Mouse (Mus musculus) cortical plate, adult 2 months (tissue): ENCODE measurements around the gene Trim16.

ENCODE experiments used
- CTCF ChIP-seq: fragments of 200-500 bp; IDR thresholded peaks from 2 replicates; pipeline ENCODE4 v1.5.1; 2011; ENCODE audit warnings: mild to moderate bottlenecking, control low read depth, low read length; ENCODE audit not compliant: insufficient read depth; ENCODE audit errors: extremely low read depth
- POLR2A ChIP-seq: fragments of 200-500 bp; IDR thresholded peaks from 2 replicates; pipeline ENCODE4 v1.6.1; 2011; ENCODE audit warnings: mild to moderate bottlenecking, low read length, control low read depth; ENCODE audit not compliant: insufficient read depth; ENCODE audit errors: extremely low read depth

- no peak for TF ChIP-seq CTCF
- TF ChIP-seq POLR2A = no peak
These were observed 6.2 kb downstream of the Trim16 start for GRCm38 (mm10) chr11:62826106-62826733.
